Mouse (Mus musculus): Measurements from ENCODE around the gene Fgfr1op.

Fgfr1op gene

GRCm38 (mm10) chr17:8225746-8226145 lies 60.4 kb downstream of the Fgfr1op start:
- no peak for DNase-seq (ENCODE audit: low spot score in 2 of 2)

DNA sequence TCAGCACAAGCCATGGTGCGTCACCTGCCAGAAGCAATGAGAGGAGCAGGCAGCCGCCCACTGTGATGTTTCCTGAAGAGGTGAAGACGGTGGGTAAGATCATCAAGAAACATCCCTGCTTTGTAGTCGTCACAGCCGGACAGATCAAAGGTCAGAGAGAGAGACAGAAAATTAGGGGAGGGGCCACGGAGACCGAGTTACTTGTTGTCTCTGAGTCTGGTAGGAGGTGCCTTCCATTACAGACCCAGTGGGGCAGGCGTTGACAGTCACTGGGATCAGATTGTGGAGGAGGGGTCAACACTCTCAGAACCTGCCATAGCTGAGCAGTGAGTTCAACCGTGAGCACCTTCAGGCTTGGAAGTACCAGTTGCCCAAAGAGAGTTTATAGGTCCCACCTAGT lies 63.3 kb downstream of the Fgfr1op start:
- no peak for DNase-seq (ENCODE audit: low spot score in 2 of 2)

DNA sequence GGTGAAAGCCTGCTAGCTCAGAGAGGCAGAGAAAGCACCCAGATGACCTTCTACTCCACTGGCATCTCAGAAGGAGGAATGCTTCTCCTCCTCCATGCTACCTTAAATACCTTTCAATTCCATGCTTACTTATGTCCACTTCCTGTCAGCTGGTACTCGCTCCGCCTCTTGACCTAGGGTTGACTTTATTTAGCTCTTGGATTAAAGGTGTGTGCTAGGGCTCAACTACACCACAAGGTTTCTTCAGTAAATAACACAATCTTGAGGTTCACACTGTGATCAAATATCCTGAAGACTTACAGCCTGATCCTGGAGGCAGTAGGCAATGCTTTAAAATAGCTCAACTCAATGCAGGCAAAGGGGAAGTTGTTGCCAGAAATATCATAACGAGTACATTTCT lies 64.3 kb downstream of the Fgfr1op start:
- no peak for DNase-seq (ENCODE audit: low spot score in 2 of 2)

- no peak for DNase-seq (ENCODE audit: low spot score in 2 of 2)
These were observed 66.8 kb downstream of the Fgfr1op start for GRCm38 (mm10) chr17:8232089-8232488.

GRCm38 (mm10) chr17:8233618-8234214 lies 68.4 kb downstream of the Fgfr1op start:
- DNase-seq (ENCODE audit: low spot score in 2 of 2): no peak

- DNase-seq (ENCODE audit: low spot score in 2 of 2): no peak
These were observed 69.2 kb downstream of the Fgfr1op start for GRCm38 (mm10) chr17:8234537-8234936.

- no peak for DNase-seq (ENCODE audit: low spot score in 2 of 2)
These were observed 70.4 kb downstream of the Fgfr1op start, which contains the start of gene Ccr6 for GRCm38 (mm10) chr17:8235743-8236142. Gene Ccr6, plus strand, starts transcription at chr17:8236043.

GRCm38 (mm10) chr17:8238012-8238710 lies 72.9 kb downstream of the Fgfr1op start:
- DNase-seq (ENCODE audit: low spot score in 2 of 2): no peak

DNA sequence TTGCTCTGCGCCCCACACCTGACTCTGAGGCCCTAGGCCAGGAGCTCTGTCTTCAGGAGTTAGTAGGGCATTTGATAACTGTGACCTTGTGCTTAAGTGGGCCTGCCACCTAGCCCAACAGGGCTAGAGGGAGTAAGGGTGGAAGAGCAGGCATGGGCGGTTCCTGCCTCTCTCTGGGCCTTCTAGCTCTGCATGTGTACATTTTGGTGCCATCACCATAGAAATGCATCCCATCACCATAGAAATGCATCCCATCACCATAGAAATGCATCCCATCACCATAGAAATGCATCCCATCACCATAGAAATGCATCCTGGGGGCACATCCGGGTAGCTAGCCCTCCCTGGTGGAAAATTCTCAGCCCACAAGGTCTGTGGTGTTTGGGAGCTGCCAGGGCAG lies 74.3 kb downstream of the Fgfr1op start:
- no peak for DNase-seq (ENCODE audit: low spot score in 2 of 2)

DNA sequence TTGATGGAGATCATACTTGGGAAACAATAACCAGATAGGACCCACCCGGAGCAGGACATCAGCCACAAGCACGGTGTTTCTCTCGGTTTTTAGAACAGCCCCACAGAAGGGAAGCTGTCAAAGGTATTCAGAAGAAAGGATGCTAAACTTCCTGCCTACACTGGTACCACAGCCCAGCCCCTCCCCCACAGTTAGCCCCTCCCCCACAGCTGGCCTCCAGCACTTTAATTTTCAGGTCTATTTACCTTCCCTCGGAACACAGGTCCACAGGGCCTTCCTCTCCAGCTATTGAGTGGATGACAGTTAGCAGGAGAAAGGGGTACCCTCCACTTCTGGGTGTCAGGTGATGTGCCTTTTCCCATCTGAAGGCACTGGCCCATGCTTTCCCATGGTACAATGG lies 75.2 kb downstream of the Fgfr1op start:
- peak in 1 of 2 experiments; percentile 18 for DNase-seq (ENCODE audit: low spot score in 2 of 2)

GRCm38 (mm10) chr17:8241645-8242044 lies 76.3 kb downstream of the Fgfr1op start:
- no peak for DNase-seq (ENCODE audit: low spot score in 2 of 2)

DNA sequence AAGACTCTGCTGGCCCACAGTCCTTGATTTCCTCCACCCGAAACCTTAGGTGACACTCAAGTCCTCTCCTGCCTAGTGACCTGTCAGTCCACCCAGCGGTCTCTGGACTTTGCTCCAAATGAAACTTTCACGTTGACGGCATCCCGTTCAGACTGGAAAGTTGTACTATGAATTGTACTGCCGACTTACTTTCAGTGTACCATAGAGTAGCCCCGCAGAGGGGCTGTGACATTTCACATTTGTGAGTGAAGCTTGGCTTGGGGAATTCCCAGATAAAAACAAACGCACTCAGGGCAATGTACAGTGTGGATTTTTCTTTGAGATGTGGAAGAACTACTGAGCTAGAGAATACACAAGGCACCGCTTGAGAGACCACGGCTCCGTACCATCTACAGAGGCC lies 76.9 kb downstream of the Fgfr1op start:
- no peak for DNase-seq (ENCODE audit: low spot score in 2 of 2)

- DNase-seq (ENCODE audit: low spot score in 2 of 2): no peak
These were observed 78.8 kb downstream of the Fgfr1op start for GRCm38 (mm10) chr17:8244124-8244523.

- DNase-seq (ENCODE audit: low spot score in 2 of 2): no peak
These were observed 80.9 kb downstream of the Fgfr1op start for GRCm38 (mm10) chr17:8246102-8246754.

Measured in thymus, postnatal 10 days (tissue).